Mouse (Mus musculus): ENCODE results near the gene 1700016K19Rik. TPM values are rescaled to one million over a fixed set of nuclear protein-coding genes. Genes with fewer than 3 reads are reported as not detected.

1700016K19Rik gene
- polyA plus RNA-seq, 1 experiment: not detected

DNA sequence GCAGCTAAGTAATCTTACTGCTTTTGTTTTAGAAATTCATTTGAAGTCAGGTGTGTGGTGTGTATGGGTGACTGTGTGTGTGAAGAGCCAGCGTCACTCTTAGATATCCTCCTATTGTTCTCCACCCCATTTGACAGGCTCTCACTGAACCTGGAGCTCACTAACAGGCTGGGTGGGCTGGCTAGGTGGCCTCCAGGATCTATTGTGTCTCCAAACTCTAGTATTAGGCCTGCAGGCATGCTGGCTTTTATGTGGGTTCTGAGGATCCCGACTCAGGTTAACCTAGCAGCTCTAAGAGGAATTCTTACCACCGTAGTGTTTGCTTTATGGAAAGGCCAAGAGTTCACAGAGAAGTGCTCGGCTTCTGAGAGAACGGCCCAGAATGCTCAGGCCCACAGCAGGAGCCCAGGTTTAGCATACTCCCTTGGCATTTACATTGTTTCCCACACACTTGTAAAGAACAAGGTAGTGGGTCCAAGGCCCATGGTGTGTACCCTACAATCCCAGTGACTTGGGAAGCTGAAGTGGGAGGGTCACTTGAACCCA lies 51.3 kb downstream of the 1700016K19Rik start:
- TF ChIP-seq EP300 (IDR thresholded peaks at IDR 0.05; ENCODE audit: insufficient read depth, low read depth, low read length) (no peak), POLR2A (IDR thresholded peaks at IDR 0.05; ENCODE audit: insufficient read depth, low read length) (no peak), CTCF (IDR thresholded peaks at IDR 0.05; ENCODE audit: low read depth, low read length) (no peak)
- no peaks in the 10 kb centered on the region for H3K27me3 ChIP-seq (ENCODE audit: control insufficient read depth, insufficient read depth, low read length, poor library complexity, severe bottlenecking)
- no peak overlapping the region for H3K27ac ChIP-seq (ENCODE audit: insufficient read depth, low read length)
- H3K36me3 ChIP-seq (ENCODE audit: control insufficient read depth, insufficient read depth, low read length, poor library complexity, severe bottlenecking): no peaks in the 10 kb centered on the region
- H3K4me3 ChIP-seq (ENCODE audit: low read depth, low read length): no peak overlapping the region
- no peaks in the 10 kb centered on the region for H3K9me3 ChIP-seq (replicated peaks; ENCODE audit: control insufficient read depth, insufficient read depth, low read length, poor library complexity, severe bottlenecking)
- no peaks in the 10 kb centered on the region for H3K4me1 ChIP-seq (ENCODE audit: control insufficient read depth, insufficient read depth, low read length)
- H3K9ac ChIP-seq (ENCODE audit: low read depth, poor library complexity, severe bottlenecking): no peak overlapping the region

DNA sequence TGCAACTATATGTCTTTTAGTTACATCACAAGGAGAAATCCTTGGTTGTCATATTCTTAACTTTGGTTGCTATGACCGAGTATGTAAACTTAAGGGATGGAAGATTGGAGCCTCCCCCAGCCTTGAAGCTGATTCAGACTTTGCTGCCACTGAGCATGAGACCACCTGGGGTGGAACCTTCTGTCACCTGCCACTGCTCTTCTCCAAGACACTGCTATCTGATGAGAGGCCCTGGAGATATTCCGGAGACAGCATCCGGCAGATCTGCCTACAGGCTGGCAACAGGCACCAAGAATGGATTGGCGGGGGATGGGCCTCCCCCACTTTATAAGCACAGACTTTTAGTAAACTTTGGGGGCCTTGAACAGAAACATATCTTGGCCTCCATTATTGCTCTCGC lies 52.8 kb downstream of the 1700016K19Rik start:
- H3K27ac ChIP-seq (ENCODE audit: insufficient read depth, low read length): no peak overlapping the region
- TF ChIP-seq EP300 (IDR thresholded peaks at IDR 0.05; ENCODE audit: insufficient read depth, low read depth, low read length): no peak
- no peak for TF ChIP-seq POLR2A (IDR thresholded peaks at IDR 0.05; ENCODE audit: insufficient read depth, low read length)
- TF ChIP-seq CTCF (IDR thresholded peaks at IDR 0.05; ENCODE audit: low read depth, low read length): no peak
- no peak overlapping the region for H3K9ac ChIP-seq (ENCODE audit: low read depth, poor library complexity, severe bottlenecking)
- H3K4me1 ChIP-seq (ENCODE audit: control insufficient read depth, insufficient read depth, low read length): no peaks in the 10 kb centered on the region
- H3K27me3 ChIP-seq (ENCODE audit: control insufficient read depth, insufficient read depth, low read length, poor library complexity, severe bottlenecking): no peaks in the 10 kb centered on the region
- H3K9me3 ChIP-seq (replicated peaks; ENCODE audit: control insufficient read depth, insufficient read depth, low read length, poor library complexity, severe bottlenecking): no peaks in the 10 kb centered on the region
- no peak overlapping the region for H3K4me3 ChIP-seq (ENCODE audit: low read depth, low read length)
- H3K36me3 ChIP-seq (ENCODE audit: control insufficient read depth, insufficient read depth, low read length, poor library complexity, severe bottlenecking): no peaks in the 10 kb centered on the region

Other genes starting within 250 kb of the 1700016K19Rik start
- gene Doc2b, start 203.9 kb upstream of the 1700016K19Rik start, polyA plus RNA-seq (2011; ENCODE audit: insufficient read depth, insufficient read length, low read depth, missing spikeins): 0.15 and 0.22 TPM in 2 replicates
- 2.3 and 3.7 TPM in 2 replicates for gene Rph3al, start 61.5 kb upstream of the 1700016K19Rik start, polyA plus RNA-seq (2011; ENCODE audit: insufficient read depth, insufficient read length, low read depth, missing spikeins)
- gene Rflnb, start 27.9 kb downstream of the 1700016K19Rik start, polyA plus RNA-seq (2011; ENCODE audit: insufficient read depth, insufficient read length, low read depth, missing spikeins): 4.0 and 4.7 TPM in 2 replicates
- gene Vps53, start 179.7 kb downstream of the 1700016K19Rik start, polyA plus RNA-seq (2011; ENCODE audit: insufficient read depth, insufficient read length, low read depth, missing spikeins): 24.3 and 26.2 TPM in 2 replicates
- gene Fam57a, start 179.8 kb downstream of the 1700016K19Rik start, polyA plus RNA-seq (2011; ENCODE audit: insufficient read depth, insufficient read length, low read depth, missing spikeins): 7.3 and 9.0 TPM in 2 replicates
- gene Dbil5, start 217.7 kb downstream of the 1700016K19Rik start, polyA plus RNA-seq (2011; ENCODE audit: insufficient read depth, insufficient read length, low read depth, missing spikeins): not detected in 2 replicates
- 31.6 and 32.2 TPM in 2 replicates for gene Gemin4, start 217.8 kb downstream of the 1700016K19Rik start, polyA plus RNA-seq (2011; ENCODE audit: insufficient read depth, insufficient read length, low read depth, missing spikeins)
- gene Mrm3, start 243.8 kb downstream of the 1700016K19Rik start, polyA plus RNA-seq (2011; ENCODE audit: insufficient read depth, insufficient read length, low read depth, missing spikeins): 9.2 and 12.1 TPM in 2 replicates
- gene Glod4, start 243.8 kb downstream of the 1700016K19Rik start, polyA plus RNA-seq (2011; ENCODE audit: insufficient read depth, insufficient read length, low read depth, missing spikeins): 163 and 165 TPM in 2 replicates

Measured in ES-Bruce4 (cell line).